Mouse (Mus musculus) erythroblast, embryonic 14.5 days (primary cell): ENCODE measurements around the gene Oscp1.

ENCODE experiments used
- GATA1 ChIP-seq: IDR thresholded peaks from 2 replicates; pipeline ENCODE4 v1.6.1; 2012; ENCODE audit warnings: low read length, inconsistent platforms, mixed read lengths
- TAL1 ChIP-seq: IDR thresholded peaks from 3 replicates; pipeline ENCODE4 v1.6.1; 2012; ENCODE audit warnings: low read length, inconsistent platforms, mixed read lengths

DNA sequence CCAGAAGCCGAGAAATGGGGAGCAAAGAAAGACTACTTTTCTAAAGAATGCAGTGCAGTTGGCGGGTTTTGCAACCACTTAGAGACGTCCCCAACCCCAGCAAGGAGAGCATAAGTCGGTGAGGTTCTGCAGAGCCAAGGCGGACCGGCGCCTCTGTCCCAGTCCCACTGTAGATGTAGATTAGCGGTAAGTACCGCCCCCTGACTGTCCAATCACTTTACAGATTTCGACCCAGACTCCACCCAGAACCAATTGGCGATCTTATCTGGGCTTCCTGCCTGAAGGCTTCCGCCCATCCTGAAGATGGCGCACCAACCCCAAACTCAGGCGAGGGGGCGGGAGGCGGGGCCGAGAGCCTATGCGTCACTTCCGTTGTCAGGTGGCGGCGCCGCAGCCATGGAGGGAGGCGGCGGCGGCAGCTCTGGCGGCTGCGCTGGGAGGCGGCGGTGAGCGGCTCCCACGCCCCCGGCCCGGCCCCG is 45.3 kb downstream of the Oscp1 start, which contains the start of gene Stk40:
- peak; percentile 85 for TF ChIP-seq GATA1
- no peak for TF ChIP-seq TAL1
